10 mouse cellular contexts compared by ENCODE assay signal in the genomic region with DNA sequence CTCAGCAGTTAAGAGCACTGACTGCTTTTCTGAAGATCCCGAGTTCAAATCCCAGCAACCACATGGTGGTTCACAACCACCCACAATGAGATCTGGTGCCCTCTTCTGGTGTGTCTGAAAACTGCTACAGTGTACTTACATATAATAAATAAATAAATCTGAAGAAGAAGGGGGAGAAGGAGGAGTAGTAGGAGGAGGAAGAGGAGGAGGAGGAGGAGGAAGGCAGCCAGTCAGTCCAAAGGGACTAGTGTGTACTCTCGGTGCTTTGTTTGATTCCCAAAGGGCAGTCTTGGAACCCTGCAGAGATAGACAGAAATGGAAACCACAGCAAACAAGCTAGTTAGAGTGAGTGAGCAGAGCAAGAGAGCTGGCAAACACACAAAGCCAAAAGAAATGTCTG. TPM values are rescaled to one million over a fixed set of nuclear protein-coding genes. Genes with fewer than 3 reads are reported as not detected.
DNase-seq lines count a peak whose midpoint lies in the region; ATAC-seq and TF ChIP-seq lines count a peak whose summit lies in the region.
"Not testable (repeated sequence)": the region's sequence is repeated elsewhere in the genome, so short reads cannot be mapped to it uniquely, and the experiment has no call there.
"Had no signal": no experiment of that assay in that cellular context is flagged by ENCODE, and none has a peak within 500 bp of the region (broad histone marks: within the 10 kb centered on the region; RNA-seq: fewer than 3 reads in every experiment).

No protein-coding gene starts in this region.

- TF ChIP-seq CTCF in brain, embryonic 14.5 days (IDR thresholded peaks at IDR 0.05; ENCODE audit: borderline replicate concordance, extremely low read depth, insufficient read depth, insufficient read length); kidney, postnatal 0 days (IDR thresholded peaks at IDR 0.05; ENCODE audit: low read depth): not testable (repeated sequence)

- not testable (repeated sequence) for H3K4me3 ChIP-seq in forebrain, embryonic 11.5 days (ENCODE audit: low read depth, low read length); kidney, postnatal 0 days (replicated peaks; ENCODE audit: low read depth, low read length)

- not testable (repeated sequence) for ATAC-seq in forebrain, embryonic 11.5 days (replicated peaks; ENCODE audit: low FRiP score); kidney, postnatal 0 days (replicated peaks; ENCODE audit: low FRiP score, low read depth)

- DNase-seq in 416B (ENCODE audit: low read depth): peak; percentile 56
- DNase-seq in Muller cell, postnatal 12 days (ENCODE audit: inconsistent ontology term): peak; percentile 49
- DNase-seq in brain, embryonic 14.5 days (ENCODE audit: low read depth): peak; percentile 40
- DNase-seq in forebrain, embryonic 11.5 days (ENCODE audit: low spot score): peak; percentile 68
- DNase-seq in kidney, postnatal 0 days (ENCODE audit: low spot score): peak; percentile 30
- DNase-seq in lung, postnatal 10 days: peak; percentile 19
- peak; percentile 32 to 86 for DNase-seq in spleen, postnatal 4 days (ENCODE audit: low spot score in 2 of 2)
- DNase-seq in yolk sac, embryonic 10.5 days (ENCODE audit: low spot score): peak; percentile 85

- not testable (repeated sequence) for H3K9ac ChIP-seq in forebrain, embryonic 11.5 days (ENCODE audit: low read length); kidney, postnatal 0 days (ENCODE audit: low read depth, low read length)

- not testable (repeated sequence) for TF ChIP-seq POLR2A in brain, embryonic 14.5 days (IDR thresholded peaks at IDR 0.05; ENCODE audit: borderline replicate concordance, extremely low read depth, insufficient read depth, insufficient read length, poor library complexity, severe bottlenecking)

- not testable (repeated sequence) for H3K9me3 ChIP-seq in forebrain, embryonic 11.5 days (ENCODE audit: control insufficient read depth, low read length); kidney, postnatal 0 days (replicated peaks; ENCODE audit: low read length)

- not testable (repeated sequence) for H3K27ac ChIP-seq in forebrain, embryonic 11.5 days (ENCODE audit: low read depth, low read length); kidney, postnatal 0 days

- not testable (repeated sequence) for H3K27me3 ChIP-seq in forebrain, embryonic 11.5 days (ENCODE audit: control insufficient read depth, insufficient read depth, low read length); kidney, postnatal 0 days (ENCODE audit: insufficient read depth, low read length)

- WGBS in forebrain, embryonic 11.5 days: 48% methylated on average over 2 of the region's 2 CpGs
- 53% methylated on average over 2 of the region's 2 CpGs for WGBS in kidney, postnatal 0 days

- H3K36me3 ChIP-seq in forebrain, embryonic 11.5 days (ENCODE audit: control insufficient read depth, insufficient read depth, low read length); kidney, postnatal 0 days (ENCODE audit: insufficient read depth, low read length): not testable (repeated sequence)

- H3K4me1 ChIP-seq in forebrain, embryonic 11.5 days (replicated peaks; ENCODE audit: control insufficient read depth, insufficient read depth, low read length); kidney, postnatal 0 days (replicated peaks; ENCODE audit: insufficient read depth, low read length): not testable (repeated sequence)

- not testable (repeated sequence) for H3K4me2 ChIP-seq in forebrain, embryonic 11.5 days (ENCODE audit: low read depth, low read length, severe bottlenecking); kidney, postnatal 0 days (ENCODE audit: low read length)

RNA-seq across cellular contexts. Expression of a gene that starts 40.3 kb away (rescaled TPM):
- polyA plus RNA-seq in brain, embryonic 14.5 days (2012; rRNA removed): 14.0 and 15.0 TPM in 2 replicates
- 16.0 and 16.4 TPM in 2 replicates for polyA plus RNA-seq in forebrain, embryonic 11.5 days (2014; fragmentation: Nextera tagmentation; extraction: Ambion mirVana)
- polyA plus RNA-seq in kidney, postnatal 0 days (2015; fragmentation: Nextera tagmentation; extraction: Ambion mirVana): 11.2 and 13.9 TPM in 2 replicates
- polyA plus RNA-seq: activated CD4-positive, CD25-positive, alpha-beta regulatory T cell, adult 4 months; CD4-positive, CD25-positive, alpha-beta regulatory T cell, adult 4 months had no signal

Comparison
In these comparisons a context has a peak if more than half of its experiments do, and no peak if none do; other contexts are left out.
1. DNase-seq: peak in every context shown above with its lines; median percentile 85 in yolk sac, embryonic 10.5 days; 68 in forebrain, embryonic 11.5 days; 59 in spleen, postnatal 4 days; 56 in 416B; 49 in Muller cell, postnatal 12 days; 40 in brain, embryonic 14.5 days; 30 in kidney, postnatal 0 days; 19 in lung, postnatal 10 days.